Mouse (Mus musculus): ENCODE data around the gene Mcrip1.

- no peak for TF ChIP-seq CTCF (IDR thresholded peaks at IDR 0.05; ENCODE audit: low read depth)
- no peak for TF ChIP-seq EP300 (IDR thresholded peaks at IDR 0.05; ENCODE audit: low read depth)
Measured at GRCm38 (mm10) chr11:120538955-120539284, 10.6 kb downstream of the Mcrip1 start.

Measured in liver, postnatal 0 days (tissue).